Mouse (Mus musculus) myocyte (in vitro differentiated cells): ENCODE data around the gene Tnfrsf14. TPM values are rescaled to one million over a fixed set of nuclear protein-coding genes. Genes with fewer than 3 reads are reported as not detected.

Experiments
- H3K27me3 ChIP-seq: one replicate; pipeline ENCODE4 v1.6.1; 2011; ENCODE audit not compliant: control insufficient read depth, insufficient read depth, insufficient read length
- H3K36me3 ChIP-seq: one replicate; pipeline ENCODE4 v1.6.1; 2011; ENCODE audit not compliant: control insufficient read depth, insufficient read depth
- H3K4me2 ChIP-seq: one replicate; pipeline ENCODE4 v1.6.1; 2011; ENCODE audit warnings: low read depth, control low read depth
- H3K4me3 ChIP-seq: one replicate; pipeline ENCODE4 v1.5.1; 2011; ENCODE audit warnings: mild to moderate bottlenecking, control low read depth, moderate library complexity
- H3K79me2 ChIP-seq: one replicate; pipeline ENCODE4 v1.6.1; 2011; ENCODE audit not compliant: control insufficient read depth, insufficient read depth
- H3ac ChIP-seq: one replicate; pipeline ENCODE4 v1.6.1; 2011; ENCODE audit not compliant: control insufficient read depth, insufficient read length
- CEBPB ChIP-seq: IDR thresholded peaks from 2 replicates; pipeline ENCODE4 v1.6.1; 2011; ENCODE audit warnings: mild to moderate bottlenecking, moderate library complexity; ENCODE audit not compliant: poor library complexity, insufficient read depth, severe bottlenecking
- E2F4 ChIP-seq: IDR thresholded peaks from one replicate; pipeline ENCODE4 v1.6.1; 2011; ENCODE audit warnings: mild to moderate bottlenecking, control low read depth, moderate library complexity; ENCODE audit not compliant: insufficient read depth
- MAX ChIP-seq: IDR thresholded peaks from one replicate; pipeline ENCODE4 v1.6.1; 2011; ENCODE audit warnings: low read depth, mild to moderate bottlenecking, control low read depth
- MYOD1 ChIP-seq, 3 experiments: IDR thresholded peaks; one replicate each; pipeline ENCODE4 v1.6.1; 2011; ENCODE audit warnings: control low read depth in 2 of 3, low read depth in 2 of 3, mild to moderate bottlenecking in 2 of 3, moderate library complexity in 1 of 3; ENCODE audit not compliant: insufficient read length in 2 of 3, control insufficient read depth in 1 of 3
- MYOG ChIP-seq, 3 experiments: IDR thresholded peaks; one replicate each; pipeline ENCODE4 v1.6.1; 2011; ENCODE audit warnings: control low read depth in 2 of 3, low read depth in 2 of 3, mild to moderate bottlenecking in 2 of 3; ENCODE audit not compliant: insufficient read length in 2 of 3, control insufficient read depth in 1 of 3, insufficient read depth in 1 of 3
- POLR2A ChIP-seq: IDR thresholded peaks from one replicate; pipeline ENCODE4 v1.6.1; 2011; ENCODE audit warnings: low read depth, mild to moderate bottlenecking, control low read depth, moderate library complexity; ENCODE audit not compliant: insufficient read length
- POLR2AphosphoS2 ChIP-seq: IDR thresholded peaks from one replicate; pipeline ENCODE4 v1.6.1; 2011; ENCODE audit warnings: low read depth, control low read depth; ENCODE audit not compliant: insufficient read length
- REST ChIP-seq: IDR thresholded peaks from one replicate; pipeline ENCODE4 v1.6.1; 2011; ENCODE audit warnings: mild to moderate bottlenecking, control low read depth, moderate library complexity; ENCODE audit not compliant: insufficient read depth, insufficient read length
- SRF ChIP-seq: IDR thresholded peaks from one replicate; pipeline ENCODE4 v1.6.1; 2011; ENCODE audit warnings: low read depth; ENCODE audit not compliant: control insufficient read depth, insufficient read length
- TCF12 ChIP-seq: IDR thresholded peaks from one replicate; pipeline ENCODE4 v1.6.1; 2011; ENCODE audit warnings: mild to moderate bottlenecking, control low read depth; ENCODE audit not compliant: poor library complexity, insufficient read depth, severe bottlenecking
- TCF3 ChIP-seq: IDR thresholded peaks from one replicate; pipeline ENCODE4 v1.6.1; 2011; ENCODE audit warnings: low read depth, control low read depth; ENCODE audit not compliant: insufficient read length
- USF1 ChIP-seq: IDR thresholded peaks from one replicate; pipeline ENCODE4 v1.6.1; 2011; ENCODE audit warnings: low read depth, mild to moderate bottlenecking, control low read depth, moderate library complexity
- polyA plus RNA-seq: library from polyadenylated mRNA; unstranded; fragments of >200 nt; fragmentation: generic; extraction: Trizol; gene quantifications from one replicate; pipeline ENCODE4 v1.2.1, GENCODE M21; 2012; ENCODE audit warnings: missing spikeins

Gene Tnfrsf14
- polyA plus RNA-seq, 1 experiment: 0.43 TPM

DNA sequence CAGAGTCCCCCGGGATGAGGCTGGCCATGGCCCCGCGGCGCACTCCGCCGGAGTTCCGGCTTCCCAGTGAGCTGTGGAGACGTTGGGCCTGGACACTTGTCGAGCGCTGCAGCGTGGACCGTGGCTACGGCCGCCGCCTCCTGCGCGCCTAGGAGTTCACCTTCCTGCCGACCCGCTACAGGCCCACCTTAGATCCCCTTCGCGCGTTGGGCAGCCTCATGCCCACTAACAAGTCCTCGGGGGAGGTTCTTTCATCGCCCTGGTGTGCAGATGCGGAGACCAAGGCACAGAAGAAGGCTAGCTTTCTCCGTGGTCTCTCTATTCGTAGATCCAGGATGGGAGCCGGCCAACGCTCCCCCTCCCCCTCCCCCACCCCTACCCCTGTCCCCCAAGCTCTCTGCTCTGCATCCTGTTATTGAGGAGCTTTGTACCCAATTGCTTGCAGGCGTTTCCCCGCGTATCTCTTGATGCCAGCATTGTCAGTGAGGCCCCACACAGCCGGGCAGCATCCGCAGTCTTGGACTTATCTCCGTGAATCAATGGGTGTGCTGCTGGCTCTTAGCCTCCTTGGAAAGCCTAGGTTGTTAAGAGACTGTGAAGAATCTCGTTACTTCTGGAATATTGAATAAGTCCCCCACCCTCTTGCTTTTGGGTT, 36.3 kb upstream of the Tnfrsf14 start:
- TF ChIP-seq TCF3 (no peak), MYOD1 (IDR thresholded peaks at IDR 0.05; ENCODE audit: control insufficient read depth in 1 of 3, insufficient read length in 2 of 3, low read depth in 2 of 3) (no peak)
- H3K4me3 ChIP-seq: peak overlapping the region; percentile 55

DNA sequence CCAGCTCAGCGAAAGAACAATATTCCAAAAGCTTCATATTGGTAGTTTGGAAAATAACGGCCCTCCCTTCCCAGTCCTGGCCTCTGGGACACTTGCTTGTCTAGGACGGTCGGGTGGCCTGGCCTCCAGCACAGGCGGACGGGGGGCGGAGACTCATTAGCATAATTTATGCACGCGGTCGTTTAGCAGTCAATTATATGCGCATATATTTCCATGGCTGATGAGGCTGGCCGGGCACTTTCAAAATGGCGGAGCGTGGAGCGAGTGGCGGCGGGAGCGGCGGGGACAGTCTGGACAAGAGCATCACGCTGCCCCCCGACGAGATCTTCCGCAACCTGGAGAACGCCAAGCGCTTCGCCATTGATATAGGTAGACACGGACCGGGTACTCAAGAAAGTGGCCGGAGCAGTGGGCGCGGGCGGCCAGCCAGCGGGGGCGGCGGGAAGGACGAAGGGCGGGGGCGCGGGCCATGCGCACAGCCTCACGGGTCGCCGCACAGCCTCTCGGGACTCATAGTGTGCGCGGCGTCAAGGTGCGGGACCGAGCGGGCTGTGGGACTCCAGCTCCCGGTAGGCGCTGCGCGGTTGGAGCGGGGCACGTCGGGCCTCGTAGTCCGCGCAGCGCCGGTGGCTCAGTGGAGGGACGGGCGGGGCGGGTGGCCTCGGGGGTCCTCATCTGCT, 35.7 kb upstream of the Tnfrsf14 start, which contains the start of gene Pank4:
Gene Pank4, plus strand, starts transcription at position 223 of the 680 bp plus-strand sequence.
- Histone ChIP-seq H3K4me3 (peak within 1 kb of the TSS; percentile 55), H3K27me3 (peaks cover 42% of the 10 kb centered on the region), H3K4me2 (peak within 1 kb of the TSS; percentile 93), H3K79me2 (peaks cover 36% of the 10 kb centered on the region), H3ac (peak within 1 kb of the TSS; percentile 61), H3K36me3 (peaks cover 5% of the 10 kb centered on the region)
- TF ChIP-seq E2F4 (peak; percentile 51), MAX (no peak), MYOG (IDR thresholded peaks at IDR 0.05; ENCODE audit: control insufficient read depth in 1 of 3, insufficient read depth in 1 of 3, insufficient read length in 2 of 3, low read depth in 2 of 3) (no peak), TCF12 (no peak), TCF3 (no peak), CEBPB (no peak), POLR2AphosphoS2 (peak; percentile 61), MYOD1 (IDR thresholded peaks at IDR 0.05; ENCODE audit: control insufficient read depth in 1 of 3, insufficient read length in 2 of 3, low read depth in 2 of 3) (peak in 1 of 3 experiments; percentile 21), SRF (no peak), REST (no peak), USF1 (no peak), POLR2A (peak; percentile 83)

More for the DNA sequence above, 36.3 kb upstream of the Tnfrsf14 start:
- Histone ChIP-seq H3ac (peak overlapping the region; percentile 61), H3K4me2 (peak overlapping the region; percentile 93), H3K27me3 (peaks cover 35% of the 10 kb centered on the region), H3K36me3 (peaks cover 5% of the 10 kb centered on the region), H3K79me2 (peaks cover 36% of the 10 kb centered on the region)

DNA sequence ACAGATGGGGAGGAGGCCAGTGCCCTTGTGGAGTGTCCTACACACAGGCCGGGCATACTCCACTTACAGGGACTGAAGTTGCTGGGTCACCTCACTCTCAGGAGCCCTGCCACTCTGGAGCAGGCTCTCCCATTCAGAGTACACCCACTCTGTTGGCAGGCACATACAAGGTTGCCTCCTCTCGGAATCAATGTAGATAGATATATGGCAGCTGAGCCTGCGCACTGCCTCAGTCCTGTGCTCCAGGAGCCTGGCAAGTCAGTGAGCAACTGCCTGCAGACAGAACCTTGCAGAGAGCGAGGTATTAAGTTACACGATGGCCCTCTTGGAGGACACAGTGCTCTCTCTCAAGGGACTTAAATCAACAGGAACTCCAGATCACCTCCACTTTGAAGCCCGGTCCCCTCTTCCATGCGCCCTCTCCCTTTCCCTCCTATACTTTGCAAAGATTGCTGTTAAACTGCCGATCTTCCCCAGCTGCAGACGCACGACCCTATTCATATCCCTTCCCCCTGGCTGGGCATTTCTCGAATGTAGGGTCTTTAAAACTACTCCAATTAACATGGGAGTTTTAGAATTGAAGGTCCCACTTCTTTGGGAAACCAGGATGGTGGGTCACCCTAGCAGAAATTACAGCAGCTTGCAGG, 35.0 kb upstream of the Tnfrsf14 start:
- TF ChIP-seq REST (no peak), POLR2AphosphoS2 (no peak), TCF3 (no peak), USF1 (no peak), SRF (no peak), POLR2A (no peak), E2F4 (no peak), TCF12 (no peak), MYOD1 (IDR thresholded peaks at IDR 0.05; ENCODE audit: control insufficient read depth in 1 of 3, insufficient read length in 2 of 3, low read depth in 2 of 3) (no peak), MAX (no peak), CEBPB (no peak)
- Histone ChIP-seq H3ac (peak overlapping the region; percentile 61), H3K79me2 (peaks cover 36% of the 10 kb centered on the region), H3K36me3 (peaks cover 5% of the 10 kb centered on the region), H3K27me3 (peaks cover 49% of the 10 kb centered on the region), H3K4me3 (peak overlapping the region; percentile 55), H3K4me2 (peak overlapping the region; percentile 86)

DNA sequence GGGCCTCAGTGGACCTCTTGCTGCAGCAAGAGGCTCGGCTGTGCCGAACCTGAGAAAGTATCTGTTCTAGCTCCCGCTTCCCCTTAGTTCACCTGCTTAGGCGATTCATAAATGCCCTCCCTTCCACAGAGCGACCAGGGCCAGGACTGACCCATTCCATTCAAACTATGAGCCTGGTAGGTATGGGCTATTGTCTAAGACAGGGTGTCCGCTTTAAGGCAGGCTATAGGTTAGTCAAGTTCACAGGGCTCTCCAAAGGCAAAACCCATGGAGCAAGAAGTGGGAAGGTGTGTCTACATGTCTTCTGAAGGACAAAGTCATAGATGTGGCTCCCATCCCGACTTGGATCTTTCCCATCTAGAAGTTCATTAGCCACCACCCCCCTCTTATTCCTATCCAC, 34.3 kb upstream of the Tnfrsf14 start:
- TF ChIP-seq TCF3: no peak
- TF ChIP-seq MAX: no peak
- no peak for TF ChIP-seq REST
- TF ChIP-seq CEBPB: no peak
- TF ChIP-seq POLR2A: no peak
- TF ChIP-seq MYOG (IDR thresholded peaks at IDR 0.05; ENCODE audit: control insufficient read depth in 1 of 3, insufficient read depth in 1 of 3, insufficient read length in 2 of 3, low read depth in 2 of 3): no peak
- no peak for TF ChIP-seq MYOD1 (IDR thresholded peaks at IDR 0.05; ENCODE audit: control insufficient read depth in 1 of 3, insufficient read length in 2 of 3, low read depth in 2 of 3)
- no peak for TF ChIP-seq SRF
- TF ChIP-seq TCF12: no peak
- no peak for TF ChIP-seq POLR2AphosphoS2
- H3K4me2 ChIP-seq: no peak overlapping the region
- H3ac ChIP-seq: no peak overlapping the region
- H3K36me3 ChIP-seq: peaks cover 5% of the 10 kb centered on the region
- H3K4me3 ChIP-seq: no peak overlapping the region
- H3K27me3 ChIP-seq: peaks cover 56% of the 10 kb centered on the region
- H3K79me2 ChIP-seq: peaks cover 32% of the 10 kb centered on the region
